Mouse (Mus musculus): Measurements from ENCODE around the gene Kbtbd2. TPM values are rescaled to one million over a fixed set of nuclear protein-coding genes. Genes with fewer than 3 reads are reported as not detected.

Kbtbd2 gene
- total and polyA plus RNA-seq, 3 experiments: 3.8 to 53.5 (median 42.9) TPM

- TF ChIP-seq GATA2 (IDR thresholded peaks at IDR 0.05; ENCODE audit: borderline replicate concordance, low read depth, low read length): no peak
- TF ChIP-seq GATA1 (IDR thresholded peaks at IDR 0.05; ENCODE audit: borderline replicate concordance, low read length): no peak
- no peak for TF ChIP-seq CTCF (IDR thresholded peaks at IDR 0.05; ENCODE audit: low read depth, low read length)
- TF ChIP-seq TAL1 (conservative IDR thresholded peaks at IDR 0.05; ENCODE audit: low read depth, low read length): no peak
- no peak for TF ChIP-seq POLR2AphosphoS5 (IDR thresholded peaks at IDR 0.05; ENCODE audit: insufficient replicate concordance, low read depth, low read length)
- ATAC-seq (ENCODE audit: extremely low read depth, insufficient number of reproducible peaks, low FRiP score, poor library complexity, severe bottlenecking): no peak
- no peaks in the 10 kb centered on the region for H3K9me3 ChIP-seq (replicated peaks)
Measured at GRCm38 (mm10) chr6:56834769-56835168, 37.2 kb upstream of the Kbtbd2 start.

GRCm38 (mm10) chr6:56832830-56833229 is 35.2 kb upstream of the Kbtbd2 start:
- Histone ChIP-seq H3K36me3 (replicated peaks) (no peaks in the 10 kb centered on the region), H3K4me1 (ENCODE audit: insufficient read depth, low read depth, low read length) (no peaks in the 10 kb centered on the region), H3K9me3 (replicated peaks) (no peaks in the 10 kb centered on the region), H3K27me3 (ENCODE audit: insufficient read depth, low read length) (peaks cover 20% of the 10 kb centered on the region; the same call in 1 of the 2 replicates), H3K4me3 (ENCODE audit: low read depth, low read length) (no peak overlapping the region)
- TF ChIP-seq CTCF (IDR thresholded peaks at IDR 0.05; ENCODE audit: low read depth, low read length): no peak
- TF ChIP-seq GATA1 (IDR thresholded peaks at IDR 0.05; ENCODE audit: borderline replicate concordance, low read length): no peak
- no peak for TF ChIP-seq POLR2AphosphoS5 (IDR thresholded peaks at IDR 0.05; ENCODE audit: insufficient replicate concordance, low read depth, low read length)
- TF ChIP-seq GATA2 (IDR thresholded peaks at IDR 0.05; ENCODE audit: borderline replicate concordance, low read depth, low read length): no peak
- no peak for TF ChIP-seq TAL1 (conservative IDR thresholded peaks at IDR 0.05; ENCODE audit: low read depth, low read length)
- DNase-seq (ENCODE audit: low spot score) (no peak), ATAC-seq (ENCODE audit: extremely low read depth, insufficient number of reproducible peaks, low FRiP score, poor library complexity, severe bottlenecking) (no peak)

More at GRCm38 (mm10) chr6:56834769-56835168, 37.2 kb upstream of the Kbtbd2 start:
- Histone ChIP-seq H3K4me1 (ENCODE audit: insufficient read depth, low read depth, low read length) (no peaks in the 10 kb centered on the region), H3K4me3 (ENCODE audit: low read depth, low read length) (no peak overlapping the region), H3K27me3 (ENCODE audit: insufficient read depth, low read length) (peaks cover 22% of the 10 kb centered on the region; the same call in 1 of the 2 replicates), H3K36me3 (replicated peaks) (no peaks in the 10 kb centered on the region)
- DNase-seq (ENCODE audit: low spot score): no peak

GRCm38 (mm10) chr6:56832407-56832796 is 34.8 kb upstream of the Kbtbd2 start:
- no peak for TF ChIP-seq GATA2 (IDR thresholded peaks at IDR 0.05; ENCODE audit: borderline replicate concordance, low read depth, low read length)
- no peak for TF ChIP-seq GATA1 (IDR thresholded peaks at IDR 0.05; ENCODE audit: borderline replicate concordance, low read length)
- TF ChIP-seq TAL1 (conservative IDR thresholded peaks at IDR 0.05; ENCODE audit: low read depth, low read length): no peak
- TF ChIP-seq POLR2AphosphoS5 (IDR thresholded peaks at IDR 0.05; ENCODE audit: insufficient replicate concordance, low read depth, low read length): no peak
- TF ChIP-seq CTCF (IDR thresholded peaks at IDR 0.05; ENCODE audit: low read depth, low read length): no peak
- no peak for ATAC-seq (ENCODE audit: extremely low read depth, insufficient number of reproducible peaks, low FRiP score, poor library complexity, severe bottlenecking)
- DNase-seq (ENCODE audit: low spot score): no peak
- no peaks in the 10 kb centered on the region for H3K9me3 ChIP-seq (replicated peaks)
- H3K4me1 ChIP-seq (ENCODE audit: insufficient read depth, low read depth, low read length): no peaks in the 10 kb centered on the region
- peaks cover 22% of the 10 kb centered on the region; the same call in 1 of the 2 replicates for H3K27me3 ChIP-seq (ENCODE audit: insufficient read depth, low read length)
- H3K36me3 ChIP-seq (replicated peaks): no peaks in the 10 kb centered on the region
- no peak overlapping the region for H3K4me3 ChIP-seq (ENCODE audit: low read depth, low read length)

- TF ChIP-seq GATA1 (IDR thresholded peaks at IDR 0.05; ENCODE audit: borderline replicate concordance, low read length) (no peak), POLR2AphosphoS5 (IDR thresholded peaks at IDR 0.05; ENCODE audit: insufficient replicate concordance, low read depth, low read length) (no peak), CTCF (IDR thresholded peaks at IDR 0.05; ENCODE audit: low read depth, low read length) (no peak), GATA2 (IDR thresholded peaks at IDR 0.05; ENCODE audit: borderline replicate concordance, low read depth, low read length) (no peak), TAL1 (conservative IDR thresholded peaks at IDR 0.05; ENCODE audit: low read depth, low read length) (no peak)
- Histone ChIP-seq H3K9me3 (replicated peaks) (no peaks in the 10 kb centered on the region), H3K4me3 (ENCODE audit: low read depth, low read length) (no peak within 1 kb of the TSS), H3K4me1 (ENCODE audit: insufficient read depth, low read depth, low read length) (no peaks in the 10 kb centered on the region), H3K36me3 (replicated peaks) (no peaks in the 10 kb centered on the region), H3K27me3 (ENCODE audit: insufficient read depth, low read length) (peaks cover 21% of the 10 kb centered on the region; the same call in 1 of the 2 replicates)
- ATAC-seq (ENCODE audit: extremely low read depth, insufficient number of reproducible peaks, low FRiP score, poor library complexity, severe bottlenecking) (no peak), DNase-seq (ENCODE audit: low spot score) (no peak)
Measured at GRCm38 (mm10) chr6:56831697-56832406, 34.2 kb upstream of the Kbtbd2 start, which contains the start of gene Fkbp9. TSS of gene Fkbp9 (plus strand) at chr6:56832059.

GRCm38 (mm10) chr6:56825657-56826056 is 28.0 kb upstream of the Kbtbd2 start:
- Histone ChIP-seq H3K4me3 (ENCODE audit: low read depth, low read length) (no peak overlapping the region), H3K4me1 (ENCODE audit: insufficient read depth, low read depth, low read length) (0 out of 2 replicates have a peak, but pooled peaks cover 4% of the 10 kb centered on the region), H3K9me3 (replicated peaks) (no peaks in the 10 kb centered on the region), H3K27me3 (ENCODE audit: insufficient read depth, low read length) (peaks cover 6% of the 10 kb centered on the region; the same call in 1 of the 2 replicates), H3K36me3 (replicated peaks) (no peaks in the 10 kb centered on the region)
- DNase-seq (ENCODE audit: low spot score) (no peak), ATAC-seq (ENCODE audit: extremely low read depth, insufficient number of reproducible peaks, low FRiP score, poor library complexity, severe bottlenecking) (no peak)
- TF ChIP-seq GATA2 (IDR thresholded peaks at IDR 0.05; ENCODE audit: borderline replicate concordance, low read depth, low read length) (no peak), GATA1 (IDR thresholded peaks at IDR 0.05; ENCODE audit: borderline replicate concordance, low read length) (no peak), TAL1 (conservative IDR thresholded peaks at IDR 0.05; ENCODE audit: low read depth, low read length) (no peak), CTCF (IDR thresholded peaks at IDR 0.05; ENCODE audit: low read depth, low read length) (no peak), POLR2AphosphoS5 (IDR thresholded peaks at IDR 0.05; ENCODE audit: insufficient replicate concordance, low read depth, low read length) (no peak)

GRCm38 (mm10) chr6:56819124-56819487 is 21.5 kb upstream of the Kbtbd2 start:
- Histone ChIP-seq H3K36me3 (replicated peaks) (no peaks in the 10 kb centered on the region), H3K4me3 (ENCODE audit: low read depth, low read length) (no peak overlapping the region), H3K4me1 (ENCODE audit: insufficient read depth, low read depth, low read length) (0 out of 2 replicates have a peak, but pooled peaks cover 4% of the 10 kb centered on the region), H3K9me3 (replicated peaks) (no peaks in the 10 kb centered on the region), H3K27me3 (ENCODE audit: insufficient read depth, low read length) (peaks cover 15% of the 10 kb centered on the region)
- no peak for DNase-seq (ENCODE audit: low spot score)
- ATAC-seq (ENCODE audit: extremely low read depth, insufficient number of reproducible peaks, low FRiP score, poor library complexity, severe bottlenecking): no peak
- TF ChIP-seq CTCF (IDR thresholded peaks at IDR 0.05; ENCODE audit: low read depth, low read length) (no peak), GATA2 (IDR thresholded peaks at IDR 0.05; ENCODE audit: borderline replicate concordance, low read depth, low read length) (no peak), TAL1 (conservative IDR thresholded peaks at IDR 0.05; ENCODE audit: low read depth, low read length) (no peak), GATA1 (IDR thresholded peaks at IDR 0.05; ENCODE audit: borderline replicate concordance, low read length) (no peak), POLR2AphosphoS5 (IDR thresholded peaks at IDR 0.05; ENCODE audit: insufficient replicate concordance, low read depth, low read length) (no peak)
